Mouse (Mus musculus) brain, adult 2 months (tissue): Measurements from ENCODE around the gene Ugp2.
A peak's percentile ranks its signal among the peaks of the same experiment; 100 is the strongest.

Source experiments
- DNase-seq: peaks from one replicate; pipeline ENCODE4 v3.0.0; 2011; ENCODE audit warnings: low read depth, low spot score

The Ugp2 gene

GRCm38 (mm10) chr11:21371122-21371806, at the start of gene Ugp2:
Gene Ugp2, minus strand, starts transcription at chr11:21371201.
- peak; percentile 98 for DNase-seq

GRCm38 (mm10) chr11:21414911-21415381, 43.9 kb upstream of the Ugp2 start:
- peak; percentile 31 for DNase-seq

- no peak for DNase-seq
Measured at GRCm38 (mm10) chr11:21406668-21407067, 35.7 kb upstream of the Ugp2 start.

GRCm38 (mm10) chr11:21406141-21406540, 35.1 kb upstream of the Ugp2 start:
- DNase-seq: no peak

GRCm38 (mm10) chr11:21403877-21404276, 32.9 kb upstream of the Ugp2 start:
- no peak for DNase-seq

GRCm38 (mm10) chr11:21402481-21403254, 31.7 kb upstream of the Ugp2 start:
- DNase-seq: no peak

GRCm38 (mm10) chr11:21401248-21401647, 30.2 kb upstream of the Ugp2 start:
- no peak for DNase-seq

- DNase-seq: peak; percentile 39
Measured at GRCm38 (mm10) chr11:21399186-21399681, 28.2 kb upstream of the Ugp2 start.

- DNase-seq: peak; percentile 3
Measured at GRCm38 (mm10) chr11:21398464-21398863, 27.5 kb upstream of the Ugp2 start.

- DNase-seq: no peak
Measured at GRCm38 (mm10) chr11:21386790-21387189, 15.8 kb upstream of the Ugp2 start.

- peak; percentile 15 for DNase-seq
Measured at GRCm38 (mm10) chr11:21374096-21374495, 3.1 kb upstream of the Ugp2 start.

GRCm38 (mm10) chr11:21370399-21371121, 441 bp downstream of the Ugp2 start:
- DNase-seq: peak; percentile 69

- no peak for DNase-seq
Measured at GRCm38 (mm10) chr11:21369248-21370016, 1.6 kb downstream of the Ugp2 start.

- DNase-seq: peak; percentile 20
Measured at GRCm38 (mm10) chr11:21368466-21368865, 2.5 kb downstream of the Ugp2 start.

- DNase-seq: no peak
Measured at GRCm38 (mm10) chr11:21363144-21363940, 7.7 kb downstream of the Ugp2 start.

GRCm38 (mm10) chr11:21351296-21351695, 19.7 kb downstream of the Ugp2 start:
- DNase-seq: no peak

GRCm38 (mm10) chr11:21348890-21349289, 22.1 kb downstream of the Ugp2 start:
- no peak for DNase-seq

- DNase-seq: no peak
Measured at GRCm38 (mm10) chr11:21346020-21346419, 25.0 kb downstream of the Ugp2 start.

- DNase-seq: no peak
Measured at GRCm38 (mm10) chr11:21343490-21343889, 27.5 kb downstream of the Ugp2 start.

- peak; percentile 58 for DNase-seq
Measured at GRCm38 (mm10) chr11:21339088-21339487, 31.9 kb downstream of the Ugp2 start.
